14 mouse cellular contexts compared by ENCODE assay signal in genomic region chr10:120128601-120129277, GRCm38 (mm10). TPM values are rescaled to one million over a fixed set of nuclear protein-coding genes. Genes with fewer than 3 reads are reported as not detected.
DNase-seq lines count a peak whose midpoint lies in the region; ATAC-seq and TF ChIP-seq lines count a peak whose summit lies in the region.
"Had no signal": no experiment of that assay in that cellular context is flagged by ENCODE, and none has a peak within 500 bp of the region (broad histone marks: within the 10 kb centered on the region; RNA-seq: fewer than 3 reads in every experiment).

No protein-coding gene starts in this region.

- peak overlapping the region; percentile 11; the same call in 1 of the 2 replicates for H3K4me2 ChIP-seq in midbrain, embryonic 13.5 days (replicated peaks)
- H3K4me2 ChIP-seq in midbrain, postnatal 0 days (ENCODE audit: low read depth, low read length, poor library complexity, severe bottlenecking): no peak overlapping the region
- peak overlapping the region; percentile 37; the same call in 1 of the 2 replicates for H3K4me2 ChIP-seq in hindbrain, embryonic 16.5 days (ENCODE audit: low read length)
- H3K4me2 ChIP-seq in kidney, postnatal 0 days (ENCODE audit: low read length): peak overlapping the region; percentile 27
- peak overlapping the region; percentile 39 for H3K4me2 ChIP-seq in neural tube, embryonic 15.5 days

- no peak for DNase-seq in midbrain, postnatal 0 days (ENCODE audit: low spot score)
- peak; percentile 43 for DNase-seq in kidney, postnatal 0 days (ENCODE audit: low spot score)
- no peak for DNase-seq in cerebellum, postnatal 4 days (ENCODE audit: low spot score in 2 of 2)
- no peak for DNase-seq in urinary bladder, postnatal 4 days (ENCODE audit: low spot score in 2 of 2)
- DNase-seq in cerebellum, adult 8-10 months: no peak
- DNase-seq: adrenal gland, postnatal 10 days; cerebellum, postnatal 36 days; heart, adult 11 months; lung, postnatal 36 days had no signal

- no peak overlapping the region for H3K9ac ChIP-seq in midbrain, embryonic 13.5 days (replicated peaks)
- H3K9ac ChIP-seq in midbrain, postnatal 0 days (replicated peaks; ENCODE audit: low read length, poor library complexity, severe bottlenecking): no peak overlapping the region
- H3K9ac ChIP-seq in hindbrain, embryonic 16.5 days (ENCODE audit: low read depth, low read length): no peak overlapping the region
- no peak overlapping the region for H3K9ac ChIP-seq in kidney, postnatal 0 days (ENCODE audit: low read depth, low read length)
- no peak overlapping the region for H3K9ac ChIP-seq in neural tube, embryonic 15.5 days (replicated peaks)

- no peaks in the 10 kb centered on the region for H3K9me3 ChIP-seq in midbrain, embryonic 13.5 days
- H3K9me3 ChIP-seq in midbrain, postnatal 0 days (ENCODE audit: low read length): no peaks in the 10 kb centered on the region
- H3K9me3 ChIP-seq in hindbrain, embryonic 16.5 days (ENCODE audit: control insufficient read depth, low read length): no peaks in the 10 kb centered on the region
- H3K9me3 ChIP-seq in kidney, postnatal 0 days (replicated peaks; ENCODE audit: low read length): no peaks in the 10 kb centered on the region
- no peaks in the 10 kb centered on the region for H3K9me3 ChIP-seq in neural tube, embryonic 15.5 days (replicated peaks)
- H3K9me3 ChIP-seq: forebrain, embryonic 10.5 days; G1E had no signal

- TF ChIP-seq CTCF in midbrain, postnatal 0 days (IDR thresholded peaks at IDR 0.05): no peak
- no peak for TF ChIP-seq CTCF in kidney, postnatal 0 days (IDR thresholded peaks at IDR 0.05; ENCODE audit: low read depth)

- H3K27me3 ChIP-seq in midbrain, embryonic 13.5 days: no peaks in the 10 kb centered on the region
- no peaks in the 10 kb centered on the region for H3K27me3 ChIP-seq in midbrain, postnatal 0 days (ENCODE audit: insufficient read depth, low read length)
- H3K27me3 ChIP-seq in hindbrain, embryonic 16.5 days (replicated peaks; ENCODE audit: control insufficient read depth, insufficient read depth, low read length): no peaks in the 10 kb centered on the region
- H3K27me3 ChIP-seq in kidney, postnatal 0 days (ENCODE audit: insufficient read depth, low read length): no peaks in the 10 kb centered on the region
- H3K27me3 ChIP-seq in neural tube, embryonic 15.5 days (replicated peaks): no peaks in the 10 kb centered on the region

- ATAC-seq in midbrain, embryonic 13.5 days: no peak
- no peak for ATAC-seq in midbrain, postnatal 0 days (ENCODE audit: low FRiP score)
- ATAC-seq in hindbrain, embryonic 16.5 days: no peak
- no peak for ATAC-seq in kidney, postnatal 0 days (replicated peaks; ENCODE audit: low FRiP score, low read depth)
- no peak for ATAC-seq in neural tube, embryonic 15.5 days (ENCODE audit: low FRiP score)

- H3K4me3 ChIP-seq in midbrain, embryonic 13.5 days (replicated peaks): no peak overlapping the region
- H3K4me3 ChIP-seq in midbrain, postnatal 0 days (ENCODE audit: low read depth, low read length): no peak overlapping the region
- H3K4me3 ChIP-seq in hindbrain, embryonic 16.5 days (ENCODE audit: low read length): no peak overlapping the region
- H3K4me3 ChIP-seq in kidney, postnatal 0 days (replicated peaks; ENCODE audit: low read depth, low read length): no peak overlapping the region
- no peak overlapping the region for H3K4me3 ChIP-seq in neural tube, embryonic 15.5 days (replicated peaks)
- H3K4me3 ChIP-seq: forebrain, embryonic 10.5 days had no signal

- no peak overlapping the region for H3K27ac ChIP-seq in midbrain, embryonic 13.5 days
- H3K27ac ChIP-seq in midbrain, postnatal 0 days (ENCODE audit: low read depth, low read length): no peak overlapping the region
- no peak overlapping the region for H3K27ac ChIP-seq in hindbrain, embryonic 16.5 days (ENCODE audit: low read depth, low read length)
- H3K27ac ChIP-seq in kidney, postnatal 0 days: no peak overlapping the region
- no peak overlapping the region for H3K27ac ChIP-seq in neural tube, embryonic 15.5 days (replicated peaks)
- H3K27ac ChIP-seq: forebrain, embryonic 10.5 days had no signal

- no peaks in the 10 kb centered on the region for H3K36me3 ChIP-seq in midbrain, embryonic 13.5 days
- H3K36me3 ChIP-seq in midbrain, postnatal 0 days (ENCODE audit: insufficient read depth, low read length): no peaks in the 10 kb centered on the region
- H3K36me3 ChIP-seq in hindbrain, embryonic 16.5 days (ENCODE audit: control insufficient read depth, insufficient read depth, low read length): no peaks in the 10 kb centered on the region
- H3K36me3 ChIP-seq in kidney, postnatal 0 days (ENCODE audit: insufficient read depth, low read length): no peaks in the 10 kb centered on the region
- no peaks in the 10 kb centered on the region for H3K36me3 ChIP-seq in neural tube, embryonic 15.5 days
- H3K36me3 ChIP-seq: forebrain, embryonic 10.5 days; G1E had no signal

- 0 out of 2 replicates have a peak, but pooled peaks cover 6% of the 10 kb centered on the region for H3K4me1 ChIP-seq in midbrain, embryonic 13.5 days (replicated peaks)
- H3K4me1 ChIP-seq in midbrain, postnatal 0 days (ENCODE audit: insufficient read depth, low read length): no peaks in the 10 kb centered on the region
- H3K4me1 ChIP-seq in hindbrain, embryonic 16.5 days (ENCODE audit: control insufficient read depth, insufficient read depth, low read depth, low read length): no peaks in the 10 kb centered on the region
- H3K4me1 ChIP-seq in kidney, postnatal 0 days (replicated peaks; ENCODE audit: insufficient read depth, low read length): no peaks in the 10 kb centered on the region
- H3K4me1 ChIP-seq in neural tube, embryonic 15.5 days: peaks cover 9% of the 10 kb centered on the region

- 49% methylated on average over 13 of the region's 13 CpGs for WGBS in midbrain, embryonic 13.5 days
- 52% methylated on average over 13 of the region's 13 CpGs for WGBS in midbrain, postnatal 0 days
- 36% methylated on average over 13 of the region's 13 CpGs for WGBS in hindbrain, embryonic 16.5 days
- 26% methylated on average over 13 of the region's 13 CpGs for WGBS in kidney, postnatal 0 days
- 42% methylated on average over 13 of the region's 13 CpGs for WGBS in neural tube, embryonic 15.5 days

RNA-seq across cellular contexts. Expression of gene Helb, which starts 16.0 kb away (rescaled TPM):
- polyA plus RNA-seq in midbrain, embryonic 13.5 days (2015; fragmentation: Nextera tagmentation; extraction: Ambion mirVana): 3.1 and 3.4 TPM in 2 replicates
- 1.8 and 4.2 TPM in 2 replicates for total RNA-seq in midbrain, postnatal 0 days (2014; rRNA removed)
- polyA plus RNA-seq in midbrain, postnatal 0 days (2015; fragmentation: Nextera tagmentation; extraction: Ambion mirVana): 1.5 and 1.7 TPM in 2 replicates
- polyA plus RNA-seq in hindbrain, embryonic 16.5 days (2015; fragmentation: Nextera tagmentation; extraction: Ambion mirVana): 1.9 and 2.8 TPM in 2 replicates
- polyA plus RNA-seq in kidney, postnatal 0 days (2015; fragmentation: Nextera tagmentation; extraction: Ambion mirVana): 3.8 and 4.2 TPM in 2 replicates
- polyA plus RNA-seq in neural tube, embryonic 15.5 days (2015; fragmentation: Nextera tagmentation; extraction: Ambion mirVana): 2.6 and 3.5 TPM in 2 replicates
